20 mouse cellular contexts compared by ENCODE assay signal in the genomic region with DNA sequence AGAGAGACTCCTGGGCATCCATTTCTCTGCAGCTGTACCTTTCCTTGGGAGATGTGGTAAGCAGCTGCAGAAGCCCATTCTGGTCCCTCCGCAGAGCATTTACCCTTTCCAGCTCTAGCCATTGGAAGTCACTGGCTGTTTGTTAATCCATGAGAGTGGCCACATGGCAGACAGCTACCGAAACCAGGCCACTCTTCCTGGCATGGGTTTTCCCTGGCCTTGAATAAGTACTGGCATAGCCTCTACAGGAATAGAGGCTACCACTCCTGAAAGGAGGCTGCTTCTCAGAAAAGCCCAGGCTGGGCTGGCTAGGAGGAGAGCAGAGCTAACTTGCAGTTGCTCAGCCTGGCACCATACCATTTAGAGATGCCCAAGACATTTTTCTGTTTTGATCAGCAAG. TPM values are rescaled to one million over a fixed set of nuclear protein-coding genes. Genes with fewer than 3 reads are reported as not detected.
DNase-seq lines count a peak whose midpoint lies in the region; ATAC-seq and TF ChIP-seq lines count a peak whose summit lies in the region.
"Had no signal": no experiment of that assay in that cellular context is flagged by ENCODE, and none has a peak within 500 bp of the region (broad histone marks: within the 10 kb centered on the region; RNA-seq: fewer than 3 reads in every experiment).

No protein-coding gene starts in this region.

- DNase-seq in adrenal gland, adult 2 months: peak; percentile 30
- no peak for DNase-seq in adrenal gland, postnatal 25 days
- DNase-seq in gastrocnemius, adult 18-20 months (ENCODE audit: low spot score): peak; percentile 27
- DNase-seq in gastrocnemius, postnatal 4 days (ENCODE audit: low spot score in 2 of 2): no peak
- DNase-seq in layer of hippocampus, adult 2 months (ENCODE audit: low spot score in 2 of 2): no peak
- DNase-seq in layer of hippocampus, adult 9-11 months: no peak
- DNase-seq in midbrain, embryonic 11.5 days (ENCODE audit: low spot score, missing footprints): no peak
- DNase-seq: adrenal gland, postnatal 14 days; B cell, adult 2 months; cerebellum, adult 11 months; cerebellum, postnatal 10 days; heart, adult 11 months; kidney, adult 11 months had no signal

- no peak for ATAC-seq in midbrain, embryonic 13.5 days
- no peak for ATAC-seq in midbrain, embryonic 11.5 days (ENCODE audit: low FRiP score)
- ATAC-seq: CD4-positive, CD25-positive, alpha-beta regulatory T cell, adult 4 months; forebrain, embryonic 14.5 days; hindbrain, postnatal 0 days had no signal

- 93% methylated on average over 2 of the region's 2 CpGs for WGBS in midbrain, embryonic 13.5 days
- WGBS in midbrain, embryonic 11.5 days: 98% methylated on average over 2 of the region's 2 CpGs

- peaks cover 34% of the 10 kb centered on the region for H3K36me3 ChIP-seq in midbrain, embryonic 13.5 days
- no peaks in the 10 kb centered on the region for H3K36me3 ChIP-seq in midbrain, embryonic 11.5 days (ENCODE audit: control insufficient read depth, insufficient read depth, low read length)

- no peaks in the 10 kb centered on the region for H3K27me3 ChIP-seq in midbrain, embryonic 13.5 days
- H3K27me3 ChIP-seq in midbrain, embryonic 11.5 days (ENCODE audit: control insufficient read depth, insufficient read depth, low read length): no peaks in the 10 kb centered on the region
- H3K27me3 ChIP-seq: heart, embryonic 13.5 days; hindbrain, embryonic 13.5 days had no signal

- peak overlapping the region; percentile 28 for H3K27ac ChIP-seq in layer of hippocampus, adult 2 months
- no peak overlapping the region for H3K27ac ChIP-seq in midbrain, embryonic 13.5 days
- H3K27ac ChIP-seq in midbrain, embryonic 11.5 days (ENCODE audit: low read depth, low read length): no peak overlapping the region
- H3K27ac ChIP-seq: embryonic facial prominence, embryonic 10.5 days; heart, embryonic 13.5 days; hindbrain, embryonic 13.5 days; hindbrain, postnatal 0 days had no signal

- peaks cover 27% of the 10 kb centered on the region for H3K4me1 ChIP-seq in midbrain, embryonic 13.5 days (replicated peaks)
- peaks cover 10% of the 10 kb centered on the region for H3K4me1 ChIP-seq in midbrain, embryonic 11.5 days (ENCODE audit: control insufficient read depth, insufficient read depth, low read length)

- no peak overlapping the region for H3K4me3 ChIP-seq in layer of hippocampus, adult 2 months
- H3K4me3 ChIP-seq in midbrain, embryonic 13.5 days (replicated peaks): no peak overlapping the region
- no peak overlapping the region for H3K4me3 ChIP-seq in midbrain, embryonic 11.5 days (ENCODE audit: low read depth, low read length)
- H3K4me3 ChIP-seq: embryonic facial prominence, embryonic 10.5 days; heart, embryonic 13.5 days; hindbrain, embryonic 13.5 days had no signal

- H3K4me2 ChIP-seq in midbrain, embryonic 13.5 days (replicated peaks): no peak overlapping the region
- no peak overlapping the region for H3K4me2 ChIP-seq in midbrain, embryonic 11.5 days
- H3K4me2 ChIP-seq: heart, embryonic 13.5 days; hindbrain, embryonic 13.5 days had no signal

- H3K9ac ChIP-seq in midbrain, embryonic 13.5 days (replicated peaks): 0 out of 2 replicates have a peak overlapping the region, but pooled peaks have one; percentile 14
- no peak overlapping the region for H3K9ac ChIP-seq in midbrain, embryonic 11.5 days (ENCODE audit: low read length)
- H3K9ac ChIP-seq: heart, embryonic 13.5 days; hindbrain, embryonic 13.5 days had no signal

- no peak for TF ChIP-seq CTCF in layer of hippocampus, adult 2 months (conservative IDR thresholded peaks at IDR 0.05)

- H3K9me3 ChIP-seq in midbrain, embryonic 13.5 days: no peaks in the 10 kb centered on the region
- H3K9me3 ChIP-seq in midbrain, embryonic 11.5 days (ENCODE audit: control insufficient read depth, low read length): no peaks in the 10 kb centered on the region
- H3K9me3 ChIP-seq: embryonic facial prominence, embryonic 10.5 days; heart, embryonic 13.5 days; hindbrain, embryonic 13.5 days had no signal

RNA-seq across cellular contexts. Expression of a gene that starts 4.4 kb away (rescaled TPM):
- total RNA-seq in adrenal gland, adult 2 months (2021): 10 to 100 TPM; 39.9 to 52.3 TPM
- 72.8 and 95.4 TPM in 2 replicates for polyA plus RNA-seq in adrenal gland, adult 2 months (2012; rRNA removed)
- 45.6 and 54.0 TPM in 2 replicates for total RNA-seq in adrenal gland, postnatal 25 days (2021)
- total RNA-seq in gastrocnemius, adult 18-20 months (2021): 10 to 100 TPM; 55.5 to 66.5 TPM
- 10 to 100 TPM; 81.9 to 91.2 TPM for total RNA-seq in gastrocnemius, postnatal 4 days (2021)
- 10 to 100 TPM; 75.9 to 85.6 TPM for total RNA-seq in layer of hippocampus, adult 2 months (2021)
- polyA plus RNA-seq in midbrain, embryonic 13.5 days (2015; fragmentation: Nextera tagmentation; extraction: Ambion mirVana): 32.1 and 39.6 TPM in 2 replicates
- polyA plus RNA-seq in midbrain, embryonic 11.5 days (2014; fragmentation: Nextera tagmentation; extraction: Ambion mirVana): 53.4 and 63.1 TPM in 2 replicates

RNA-seq across cellular contexts. Expression of a gene that starts 25.1 kb away (rescaled TPM):
- 1 to 10 TPM; 1.4 to 2.3 TPM for total RNA-seq in adrenal gland, adult 2 months (2021)
- 1.7 and 2.8 TPM in 2 replicates for polyA plus RNA-seq in adrenal gland, adult 2 months (2012; rRNA removed)
- 1.3 TPM in 1 of 2 replicates, not detected in the other for total RNA-seq in adrenal gland, postnatal 25 days (2021)
- total RNA-seq in gastrocnemius, adult 18-20 months (2021): under 1 TPM; 0.30 to 0.50 TPM
- 1 to 10 TPM; 1.9 to 2.0 TPM for total RNA-seq in gastrocnemius, postnatal 4 days (2021)
- under 1 TPM; 0.27 to 0.44 TPM for total RNA-seq in layer of hippocampus, adult 2 months (2021)
- 5.1 and 6.3 TPM in 2 replicates for polyA plus RNA-seq in midbrain, embryonic 13.5 days (2015; fragmentation: Nextera tagmentation; extraction: Ambion mirVana)
- 2.9 and 3.2 TPM in 2 replicates for polyA plus RNA-seq in midbrain, embryonic 11.5 days (2014; fragmentation: Nextera tagmentation; extraction: Ambion mirVana)

RNA-seq across cellular contexts. Expression of a gene that starts 41.0 kb away (rescaled TPM):
- total RNA-seq in adrenal gland, adult 2 months (2021): 10 to 100 TPM; 22.6 to 36.6 TPM
- polyA plus RNA-seq in adrenal gland, adult 2 months (2012; rRNA removed): 34.9 and 36.4 TPM in 2 replicates
- total RNA-seq in adrenal gland, postnatal 25 days (2021): 26.8 and 37.1 TPM in 2 replicates
- total RNA-seq in gastrocnemius, adult 18-20 months (2021): 10 to 100 TPM; 31.6 to 32.7 TPM
- 10 to 100 TPM; 38.3 to 40.6 TPM for total RNA-seq in gastrocnemius, postnatal 4 days (2021)
- total RNA-seq in layer of hippocampus, adult 2 months (2021): 10 to 100 TPM; 13.5 to 15.5 TPM
- 57.2 and 60.3 TPM in 2 replicates for polyA plus RNA-seq in midbrain, embryonic 13.5 days (2015; fragmentation: Nextera tagmentation; extraction: Ambion mirVana)
- polyA plus RNA-seq in midbrain, embryonic 11.5 days (2014; fragmentation: Nextera tagmentation; extraction: Ambion mirVana): 64.5 and 68.0 TPM in 2 replicates

RNA-seq across cellular contexts. Expression of a gene that starts 41.5 kb away (rescaled TPM):
- 10 to 100 TPM; 55.2 to 62.3 TPM for total RNA-seq in adrenal gland, adult 2 months (2021)
- polyA plus RNA-seq in adrenal gland, adult 2 months (2012; rRNA removed): 60.1 and 62.2 TPM in 2 replicates
- 58.2 and 62.6 TPM in 2 replicates for total RNA-seq in adrenal gland, postnatal 25 days (2021)
- 10 to 100 TPM; 45.7 to 46.6 TPM for total RNA-seq in gastrocnemius, adult 18-20 months (2021)
- total RNA-seq in gastrocnemius, postnatal 4 days (2021): 10 to 100 TPM; 46.6 to 51.3 TPM
- total RNA-seq in layer of hippocampus, adult 2 months (2021): 10 to 100 TPM; 58.3 to 62.0 TPM
- polyA plus RNA-seq in midbrain, embryonic 13.5 days (2015; fragmentation: Nextera tagmentation; extraction: Ambion mirVana): 52.8 and 58.6 TPM in 2 replicates
- 57.9 and 59.9 TPM in 2 replicates for polyA plus RNA-seq in midbrain, embryonic 11.5 days (2014; fragmentation: Nextera tagmentation; extraction: Ambion mirVana)

RNA-seq across cellular contexts. Expression of a gene that starts 41.6 kb away (rescaled TPM):
- total RNA-seq in adrenal gland, adult 2 months (2021): 10 to 100 TPM; 26.5 to 36.1 TPM
- 58.5 and 67.4 TPM in 2 replicates for polyA plus RNA-seq in adrenal gland, adult 2 months (2012; rRNA removed)
- 27.5 and 40.2 TPM in 2 replicates for total RNA-seq in adrenal gland, postnatal 25 days (2021)
- total RNA-seq in gastrocnemius, adult 18-20 months (2021): 1 to 10 TPM; 5.3 to 5.6 TPM
- 1 to 10 TPM; 5.3 to 6.1 TPM for total RNA-seq in gastrocnemius, postnatal 4 days (2021)
- 10 to 100 TPM; 18.6 to 19.8 TPM for total RNA-seq in layer of hippocampus, adult 2 months (2021)
- 28.7 and 28.8 TPM in 2 replicates for polyA plus RNA-seq in midbrain, embryonic 13.5 days (2015; fragmentation: Nextera tagmentation; extraction: Ambion mirVana)
- 14.8 and 15.1 TPM in 2 replicates for polyA plus RNA-seq in midbrain, embryonic 11.5 days (2014; fragmentation: Nextera tagmentation; extraction: Ambion mirVana)

Comparison
In these comparisons a context has a peak if more than half of its experiments do, and no peak if none do; other contexts are left out.
1. DNase-seq: peak in adrenal gland, adult 2 months (single experiment) and gastrocnemius, adult 18-20 months (single experiment); none in adrenal gland, postnatal 25 days (single experiment), gastrocnemius, postnatal 4 days (0 of 2), layer of hippocampus, adult 2 months (0 of 2), layer of hippocampus, adult 9-11 months (single experiment) and midbrain, embryonic 11.5 days (single experiment).